Mouse (Mus musculus) midbrain, postnatal 0 days (tissue): ENCODE results near the gene Gpn2. TPM values are rescaled to one million over a fixed set of nuclear protein-coding genes. Genes with fewer than 3 reads are reported as not detected.

Source experiments
- ATAC-seq: fragments of 200-750 bp; cut with Nextera tagmentation; 2 replicates; pipeline ENCODE4 v1.8.0; 2017; ENCODE audit warnings: moderate number of reproducible peaks, mild to moderate bottlenecking, moderate TSS enrichment, moderate library complexity; ENCODE audit not compliant: low FRiP score
- DNase-seq: peaks from one replicate; pipeline ENCODE4 v3.0.0-alpha.2; 2015; ENCODE audit warnings: low spot score
- H3K27ac ChIP-seq: fragments of 300-500 bp; sonication (generic); 2 replicates; pipeline ENCODE4 v1.5.1; 2014; ENCODE audit warnings: low read depth, mild to moderate bottlenecking, low read length, mixed read lengths
- H3K27me3 ChIP-seq: fragments of 300-500 bp; sonication (generic); 2 replicates; pipeline ENCODE4 v1.6.1; 2014; ENCODE audit warnings: low read length, control low read depth, mixed read lengths; ENCODE audit not compliant: insufficient read depth
- H3K36me3 ChIP-seq: fragments of 300-500 bp; sonication (generic); 2 replicates; pipeline ENCODE4 v1.6.1; 2014; ENCODE audit warnings: low read length, control low read depth, mixed read lengths; ENCODE audit not compliant: insufficient read depth
- H3K4me1 ChIP-seq: fragments of 300-500 bp; sonication (generic); 2 replicates; pipeline ENCODE4 v1.6.1; 2014; ENCODE audit warnings: mild to moderate bottlenecking, control low read depth, antibody characterized with exemption, low read length, mixed read lengths; ENCODE audit not compliant: insufficient read depth
- H3K4me2 ChIP-seq: fragments of 300-500 bp; sonication (generic); 2 replicates; pipeline ENCODE4 v1.6.1; 2014; ENCODE audit warnings: low read depth, mild to moderate bottlenecking, low read length, mixed read lengths; ENCODE audit not compliant: poor library complexity, severe bottlenecking
- H3K4me3 ChIP-seq: fragments of 300-500 bp; sonication (generic); 2 replicates; pipeline ENCODE4 v1.5.1; 2014; ENCODE audit warnings: low read depth, mild to moderate bottlenecking, low read length, moderate library complexity
- H3K9ac ChIP-seq: fragments of 300-500 bp; sonication (generic); replicated peaks from 2 replicates; pipeline ENCODE4 v1.6.1; 2014; ENCODE audit warnings: mild to moderate bottlenecking, low read length, moderate library complexity, mixed read lengths; ENCODE audit not compliant: poor library complexity, severe bottlenecking
- H3K9me3 ChIP-seq: fragments of 300-500 bp; sonication (generic); 2 replicates; pipeline ENCODE4 v1.6.1; 2016; ENCODE audit warnings: low read length, control low read depth
- CTCF ChIP-seq: IDR thresholded peaks from 2 replicates; pipeline ENCODE4 v1.5.1; 2016; ENCODE audit warnings: antibody characterized with exemption, mild to moderate bottlenecking
- WGBS: fragments of 180-500 bp; shearing (Covaris S2); extraction: QIAGEN DNeasy Blood & Tissue Kit; methylation state at CpG from one replicate; pipeline ENCODE4 v1.1.7; 2014; 5-methylcytosine and 5-hydroxymethylcytosine counted together
- polyA plus RNA-seq: library from polyadenylated mRNA; unstranded; fragments of >200 nt; fragmentation: Nextera tagmentation; extraction: Ambion mirVana; gene quantifications from 2 replicates; pipeline ENCODE4 v1.2.1, GENCODE M21; 2015
- total RNA-seq: library from RNA; depleted of rRNA; stranded (reverse); fragments of >200 nt; gene quantifications from 2 replicates; pipeline ENCODE4 v1.2.3, GENCODE M21; 2014

Gene Gpn2
- total and polyA plus RNA-seq, 2 experiments from 2014 or later = 16.2 to 22.7 TPM

DNA sequence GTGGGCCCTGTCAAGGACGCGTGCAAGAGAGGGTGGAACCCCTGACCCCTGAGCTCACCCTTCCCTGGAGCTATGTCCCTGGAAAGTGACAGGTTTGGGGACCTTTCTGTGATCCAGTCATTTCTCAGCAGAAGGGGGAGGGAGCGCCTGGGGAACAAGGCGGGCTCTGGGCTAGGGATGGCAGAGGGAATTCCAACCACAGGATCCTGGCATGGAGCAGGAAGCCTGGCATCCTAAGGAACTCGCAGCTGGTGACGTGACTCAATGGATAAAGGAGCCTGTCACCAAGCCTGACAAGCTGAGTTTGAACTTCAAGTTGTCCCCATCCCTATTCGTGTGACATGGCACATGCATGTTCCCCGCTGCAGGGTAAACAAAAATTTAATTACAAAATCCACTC, 28.9 kb downstream of the Gpn2 start:
- Histone ChIP-seq H3K4me3 (no peak overlapping the region), H3K27ac (no peak overlapping the region), H3K9ac (no peak overlapping the region), H3K9me3 (no peaks in the 10 kb centered on the region), H3K36me3 (peaks cover 41% of the 10 kb centered on the region), H3K4me1 (no peaks in the 10 kb centered on the region), H3K27me3 (no peaks in the 10 kb centered on the region), H3K4me2 (no peak overlapping the region)
- DNase-seq (no peak), ATAC-seq (no peak)
- TF ChIP-seq CTCF = no peak
- 96% methylated on average over 8 of the region's 8 CpGs for WGBS

- Histone ChIP-seq H3K4me2 (no peak overlapping the region), H3K4me1 (no peaks in the 10 kb centered on the region), H3K4me3 (no peak overlapping the region), H3K36me3 (peaks cover 34% of the 10 kb centered on the region), H3K9ac (no peak overlapping the region), H3K27ac (no peak overlapping the region), H3K9me3 (no peaks in the 10 kb centered on the region), H3K27me3 (no peaks in the 10 kb centered on the region)
- no peak for TF ChIP-seq CTCF
- DNase-seq = no peak
- 0 out of 2 replicates have a peak, but pooled peaks have one; percentile 5 for ATAC-seq
- WGBS = 82% methylated on average over 4 of the region's 4 CpGs
These were observed 29.7 kb downstream of the Gpn2 start for GRCm38 (mm10) chr4:133613867-133614266.

GRCm38 (mm10) chr4:133614274-133614761, 30.2 kb downstream of the Gpn2 start:
- Histone ChIP-seq H3K9ac (no peak overlapping the region), H3K36me3 (peaks cover 34% of the 10 kb centered on the region), H3K4me1 (no peaks in the 10 kb centered on the region), H3K4me2 (no peak overlapping the region), H3K9me3 (no peaks in the 10 kb centered on the region), H3K4me3 (no peak overlapping the region), H3K27me3 (no peaks in the 10 kb centered on the region), H3K27ac (no peak overlapping the region)
- TF ChIP-seq CTCF = no peak
- WGBS = 82% methylated on average over 8 of the region's 8 CpGs
- DNase-seq = peak; percentile 65
- peak; percentile 72 for ATAC-seq

GRCm38 (mm10) chr4:133615416-133615815, 31.3 kb downstream of the Gpn2 start:
- Histone ChIP-seq H3K4me1 (no peaks in the 10 kb centered on the region), H3K36me3 (peaks cover 36% of the 10 kb centered on the region), H3K27me3 (no peaks in the 10 kb centered on the region), H3K4me3 (no peak overlapping the region), H3K9me3 (no peaks in the 10 kb centered on the region), H3K4me2 (no peak overlapping the region), H3K27ac (no peak overlapping the region), H3K9ac (no peak overlapping the region)
- no peak for TF ChIP-seq CTCF
- ATAC-seq (no peak), DNase-seq (no peak)
- 79% methylated on average over 10 of the region's 10 CpGs for WGBS

GRCm38 (mm10) chr4:133617936-133618335, 33.8 kb downstream of the Gpn2 start:
- no peak for ATAC-seq
- peaks cover 31% of the 10 kb centered on the region for H3K36me3 ChIP-seq
- H3K9ac ChIP-seq = no peak overlapping the region
- WGBS = 93% methylated on average over 11 of the region's 11 CpGs
- no peak overlapping the region for H3K27ac ChIP-seq
- no peak for TF ChIP-seq CTCF
- DNase-seq = no peak
- H3K4me2 ChIP-seq = no peak overlapping the region
- no peaks in the 10 kb centered on the region for H3K4me1 ChIP-seq
- no peaks in the 10 kb centered on the region for H3K9me3 ChIP-seq
- no peak overlapping the region for H3K4me3 ChIP-seq
- H3K27me3 ChIP-seq = no peaks in the 10 kb centered on the region

DNA sequence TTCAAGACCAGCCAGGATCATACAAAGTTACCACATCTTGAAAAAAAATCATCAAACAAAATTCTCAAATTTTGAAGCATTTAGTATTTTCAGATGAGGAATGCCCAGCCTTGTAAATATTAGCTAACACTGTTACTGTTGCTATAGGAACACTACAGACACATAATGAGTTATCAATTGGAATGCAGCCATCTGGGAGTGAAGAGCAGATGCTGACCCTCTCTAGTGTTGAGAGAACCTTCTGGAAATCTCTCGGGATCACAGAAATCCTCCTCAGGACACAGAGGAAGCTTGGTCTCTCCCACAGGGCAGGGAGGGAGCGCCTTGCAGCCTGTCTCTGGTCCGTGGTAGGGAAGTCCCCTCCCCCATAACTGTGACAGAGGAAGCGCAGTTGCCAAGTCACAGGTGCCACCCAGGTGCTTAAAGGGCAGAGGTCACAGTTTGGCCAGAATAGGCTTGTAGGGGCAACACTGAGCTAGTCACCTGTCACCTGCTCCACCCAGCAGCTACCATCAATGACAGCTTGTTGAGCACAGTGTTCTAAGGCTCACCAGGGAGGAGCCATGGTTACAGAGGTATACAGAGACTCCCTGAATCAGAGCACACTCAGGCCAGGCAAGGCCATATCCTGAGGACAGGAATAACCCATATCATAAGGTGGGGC, 35.4 kb downstream of the Gpn2 start:
- ATAC-seq (no peak), DNase-seq (no peak)
- WGBS = 80% methylated on average over 4 of the region's 4 CpGs
- Histone ChIP-seq H3K36me3 (peaks cover 23% of the 10 kb centered on the region; the same call in 1 of the 2 replicates), H3K27ac (no peak overlapping the region), H3K4me3 (no peak overlapping the region), H3K9ac (no peak overlapping the region), H3K4me2 (no peak overlapping the region), H3K4me1 (no peaks in the 10 kb centered on the region), H3K27me3 (no peaks in the 10 kb centered on the region), H3K9me3 (no peaks in the 10 kb centered on the region)
- TF ChIP-seq CTCF = no peak
